7 mouse cellular contexts compared by ENCODE assay signal in the genomic region with DNA sequence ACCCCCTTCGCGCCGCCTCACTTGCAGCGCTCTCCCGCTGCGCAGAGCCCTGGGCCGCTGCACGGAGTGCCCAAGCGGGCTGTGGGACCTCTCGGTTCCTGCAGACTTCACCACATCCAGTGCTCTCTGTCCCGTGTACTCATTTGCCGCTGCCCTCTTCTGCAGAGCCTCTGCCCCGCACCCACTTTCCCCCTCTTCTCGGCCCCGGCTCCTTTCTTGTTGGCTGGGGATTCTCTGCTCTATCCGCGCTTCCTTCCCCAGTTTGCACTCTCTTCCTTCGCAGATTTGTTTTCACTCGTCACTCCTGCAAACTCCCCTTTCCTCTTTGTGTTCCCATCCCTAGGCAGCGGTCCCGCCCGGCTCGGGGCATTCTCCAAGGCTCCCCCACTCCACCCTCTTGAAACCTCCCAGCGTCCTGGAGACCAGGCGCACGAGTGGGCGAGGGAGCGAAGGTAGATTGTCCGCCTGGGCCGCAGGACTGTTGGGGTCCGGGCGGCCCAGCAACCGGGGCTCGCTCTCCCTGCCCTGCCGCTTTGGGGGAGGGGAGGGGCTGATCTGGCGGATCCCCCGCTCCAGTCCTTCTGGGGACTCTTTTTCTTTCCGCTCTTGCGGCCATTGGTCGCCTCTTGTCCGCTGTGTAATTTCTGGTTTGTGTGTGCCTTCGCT. TPM values are rescaled to one million over a fixed set of nuclear protein-coding genes. Genes with fewer than 3 reads are reported as not detected.
DNase-seq lines count a peak whose midpoint lies in the region; ATAC-seq and TF ChIP-seq lines count a peak whose summit lies in the region.

No protein-coding gene starts in this region.

- H3K27me3 ChIP-seq in Patski = no peaks in the 10 kb centered on the region
- no peaks in the 10 kb centered on the region for H3K27me3 ChIP-seq in hindbrain, embryonic 13.5 days
- no peaks in the 10 kb centered on the region for H3K27me3 ChIP-seq in limb, embryonic 15.5 days
- no peaks in the 10 kb centered on the region for H3K27me3 ChIP-seq in midbrain, postnatal 0 days (ENCODE audit: insufficient read depth, low read length)

- no peak for DNase-seq in Patski (ENCODE audit: low read depth, low spot score)
- peak; percentile 32 for DNase-seq in adrenal gland, postnatal 25 days
- DNase-seq in gastrocnemius, adult 2 months = peak; percentile 50
- peak; percentile 41 for DNase-seq in midbrain, postnatal 0 days (ENCODE audit: low spot score)
- DNase-seq in testis, postnatal 14 days (ENCODE audit: low spot score) = peak; percentile 8

- peak overlapping the region; percentile 84 for H3K27ac ChIP-seq in gastrocnemius, adult 2 months
- H3K27ac ChIP-seq in hindbrain, embryonic 13.5 days = peak overlapping the region; percentile 92
- H3K27ac ChIP-seq in limb, embryonic 15.5 days = peak overlapping the region; percentile 96
- peak overlapping the region; percentile 73 for H3K27ac ChIP-seq in midbrain, postnatal 0 days (ENCODE audit: low read depth, low read length)

- no peak for TF ChIP-seq CTCF in Patski (IDR thresholded peaks at IDR 0.05)
- TF ChIP-seq CTCF in gastrocnemius, adult 2 months (IDR thresholded peaks at IDR 0.05) = no peak
- TF ChIP-seq CTCF in midbrain, postnatal 0 days (IDR thresholded peaks at IDR 0.05) = no peak

- H3K9me3 ChIP-seq in hindbrain, embryonic 13.5 days = no peaks in the 10 kb centered on the region
- H3K9me3 ChIP-seq in limb, embryonic 15.5 days = no peaks in the 10 kb centered on the region
- no peaks in the 10 kb centered on the region for H3K9me3 ChIP-seq in midbrain, postnatal 0 days (ENCODE audit: low read length)

- H3K36me3 ChIP-seq in hindbrain, embryonic 13.5 days = no peaks in the 10 kb centered on the region
- no peaks in the 10 kb centered on the region for H3K36me3 ChIP-seq in limb, embryonic 15.5 days
- no peaks in the 10 kb centered on the region for H3K36me3 ChIP-seq in midbrain, postnatal 0 days (ENCODE audit: insufficient read depth, low read length)

- H3K4me1 ChIP-seq in hindbrain, embryonic 13.5 days (replicated peaks) = peaks cover 49% of the 10 kb centered on the region
- peaks cover 46% of the 10 kb centered on the region for H3K4me1 ChIP-seq in limb, embryonic 15.5 days
- peaks cover 12% of the 10 kb centered on the region; the same call in 1 of the 2 replicates for H3K4me1 ChIP-seq in midbrain, postnatal 0 days (ENCODE audit: insufficient read depth, low read length)

- peak; percentile 52 for ATAC-seq in Patski
- ATAC-seq in hindbrain, embryonic 13.5 days (ENCODE audit: low FRiP score) = peak; percentile 49
- ATAC-seq in limb, embryonic 15.5 days (ENCODE audit: insufficient number of reproducible peaks, low FRiP score, low TSS enrichment, low read depth) = no peak
- ATAC-seq in midbrain, postnatal 0 days (ENCODE audit: low FRiP score) = peak; percentile 54

- under 1% methylated on average over 42 of the region's 42 CpGs for WGBS in hindbrain, embryonic 13.5 days
- 2% methylated on average over 39 of the region's 42 CpGs for WGBS in limb, embryonic 15.5 days
- WGBS in midbrain, postnatal 0 days = under 1% methylated on average over 42 of the region's 42 CpGs

- CTCF ChIA-PET in Patski (lab: Charles Lee) = no interaction called here

- peak overlapping the region; percentile 96 for H3K9ac ChIP-seq in hindbrain, embryonic 13.5 days
- H3K9ac ChIP-seq in limb, embryonic 15.5 days = peak overlapping the region; percentile 93
- H3K9ac ChIP-seq in midbrain, postnatal 0 days (replicated peaks; ENCODE audit: low read length, poor library complexity, severe bottlenecking) = peak overlapping the region; percentile 80

- intact Hi-C loops in gastrocnemius, adult 2 months (cut with DNase I) = no loop called here

- POLR2A ChIA-PET in Patski (lab: Charles Lee) = no interaction called here

- in situ Hi-C loops in Patski (cut with MboI; ENCODE audit: low pct_unique_long_range_greater_than_20kb) = loop anchor here (5.0 kb wide), 2 partner anchors 95 to 215 kb away; no protein-coding TSS in a partner anchor

- H3K4me3 ChIP-seq in gastrocnemius, adult 2 months = peak overlapping the region; percentile 94
- peak overlapping the region; percentile 64 for H3K4me3 ChIP-seq in hindbrain, embryonic 13.5 days
- peak overlapping the region; percentile 96 for H3K4me3 ChIP-seq in limb, embryonic 15.5 days
- H3K4me3 ChIP-seq in midbrain, postnatal 0 days (ENCODE audit: low read depth, low read length) = peak overlapping the region; percentile 74

- H3K4me2 ChIP-seq in hindbrain, embryonic 13.5 days = peak overlapping the region; percentile 82
- peak overlapping the region; percentile 79 for H3K4me2 ChIP-seq in limb, embryonic 15.5 days
- H3K4me2 ChIP-seq in midbrain, postnatal 0 days (ENCODE audit: low read depth, low read length, poor library complexity, severe bottlenecking) = peak overlapping the region; percentile 85

RNA-seq across cellular contexts. Expression of gene Cachd1, which starts 1.0 kb away (rescaled TPM):
- 16.6 TPM for polyA plus RNA-seq in Patski (2021)
- 8.7 and 16.2 TPM in 2 replicates for total RNA-seq in adrenal gland, postnatal 25 days (2021)
- 1 to 10 TPM; 2.6 to 4.2 TPM for total RNA-seq in gastrocnemius, adult 2 months (2021)
- polyA plus RNA-seq in hindbrain, embryonic 13.5 days (2015; fragmentation: Nextera tagmentation; extraction: Ambion mirVana) = 16.7 and 21.7 TPM in 2 replicates
- polyA plus RNA-seq in limb, embryonic 15.5 days (2015; fragmentation: Nextera tagmentation; extraction: Ambion mirVana) = 23.5 and 31.7 TPM in 2 replicates
- 52.2 and 59.8 TPM in 2 replicates for total RNA-seq in midbrain, postnatal 0 days (2014; rRNA removed)
- 25.1 and 26.5 TPM in 2 replicates for polyA plus RNA-seq in midbrain, postnatal 0 days (2015; fragmentation: Nextera tagmentation; extraction: Ambion mirVana)
